Mouse (Mus musculus) layer of hippocampus, adult 9-10 months (tissue): ENCODE results near the gene Arhgef6.

ENCODE experiments used
- DNase-seq: peaks from one replicate; pipeline ENCODE4 v3.0.0; 2022; ENCODE audit warnings: low spot score

The Arhgef6 gene

DNA sequence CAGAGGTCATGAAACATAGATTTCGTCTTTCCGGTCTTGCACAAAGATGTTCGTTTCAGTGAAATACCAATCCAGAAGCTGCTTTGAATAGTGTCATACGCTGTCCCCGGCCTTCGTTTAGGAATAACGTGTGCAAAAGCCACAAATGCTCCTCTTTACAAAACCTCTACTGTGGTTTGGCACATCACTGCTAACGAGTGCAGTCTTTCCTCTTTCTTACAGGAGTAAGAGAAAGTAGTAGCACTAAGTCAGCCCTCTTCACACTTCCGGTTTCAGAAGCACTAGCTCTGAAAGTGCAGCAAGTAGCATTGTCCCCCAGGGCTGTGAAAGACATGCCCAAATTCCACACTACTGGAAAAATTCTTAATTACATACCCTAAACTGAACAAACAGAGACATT is 142.2 kb downstream of the Arhgef6 start:
- no peak for DNase-seq

DNA sequence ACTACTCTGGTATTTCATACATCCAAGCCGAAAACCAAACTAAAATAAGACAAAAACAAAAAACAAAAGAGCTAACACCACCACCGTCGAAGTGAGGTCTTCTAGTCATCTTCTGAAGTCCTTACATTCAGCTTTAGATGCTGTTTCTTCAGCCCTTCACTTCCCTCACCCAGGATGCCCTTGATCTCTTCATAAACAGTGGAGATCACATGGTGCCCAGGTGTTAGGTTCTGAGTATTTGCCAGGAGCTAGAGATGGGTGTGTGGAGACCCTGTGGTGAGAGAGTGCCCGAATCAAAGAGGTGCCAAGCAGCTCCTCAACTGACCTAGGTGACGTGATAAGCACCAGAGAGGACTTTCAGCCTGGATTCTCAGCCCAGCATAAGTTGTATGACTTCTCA is 149.2 kb downstream of the Arhgef6 start:
- DNase-seq = no peak

DNA sequence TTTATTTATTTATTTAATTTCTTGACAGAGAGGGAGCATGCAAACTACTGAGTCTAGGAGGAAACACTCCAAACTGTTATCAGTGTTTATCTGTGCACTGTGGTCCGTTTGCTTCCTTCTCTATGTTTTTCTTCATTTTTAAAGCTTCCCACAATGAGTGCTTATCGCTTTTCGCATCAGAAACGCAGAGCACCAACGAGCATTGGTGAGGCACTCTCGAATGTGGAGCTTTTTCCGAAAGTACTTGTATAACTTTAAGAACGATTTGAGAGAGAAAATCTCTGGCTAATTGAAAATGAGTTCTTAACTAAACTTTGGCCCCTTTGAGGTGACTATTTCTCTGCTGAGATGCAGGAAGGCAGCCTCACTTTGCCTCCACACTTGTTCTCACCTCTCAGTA is 151.2 kb downstream of the Arhgef6 start:
- no peak for DNase-seq

DNA sequence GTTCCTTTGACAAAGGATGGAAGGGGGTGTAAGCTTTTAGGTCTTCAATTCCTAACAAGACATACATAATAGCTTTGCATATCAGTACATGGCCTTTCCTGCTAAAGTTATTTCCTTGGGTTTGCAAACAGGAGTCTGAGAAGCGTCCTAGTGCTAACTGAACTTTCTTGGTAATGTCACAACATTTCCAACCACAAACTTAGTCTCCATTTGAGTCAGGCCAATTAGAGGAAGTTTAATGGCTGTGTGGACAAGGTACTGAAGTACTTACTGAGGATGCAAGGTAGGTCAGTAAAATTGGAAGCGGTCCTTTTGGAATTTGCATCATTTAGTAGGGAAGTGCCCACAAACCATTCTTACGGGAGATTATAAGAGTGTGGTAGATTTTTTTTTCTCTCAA is 155.2 kb downstream of the Arhgef6 start:
- no peak for DNase-seq

DNA sequence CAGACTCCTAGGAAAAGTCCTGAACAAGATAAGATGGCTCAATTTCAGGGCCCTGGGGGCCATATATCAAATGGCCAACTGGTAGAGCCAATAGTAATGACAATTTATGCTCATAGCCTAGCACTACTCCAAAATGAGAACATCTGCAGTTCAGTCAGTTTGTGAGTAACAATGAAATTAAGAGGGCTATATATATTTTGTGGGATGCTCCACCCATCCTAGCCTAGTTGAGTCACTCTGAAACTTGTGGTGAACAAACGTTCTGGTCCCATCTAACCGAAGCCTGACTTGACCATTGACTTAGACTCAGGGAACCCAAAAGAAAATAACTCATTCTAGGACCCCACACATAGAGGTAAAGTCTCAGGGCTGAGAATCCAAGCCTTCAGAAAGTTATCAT is 156.1 kb downstream of the Arhgef6 start:
- DNase-seq = no peak
